Mouse (Mus musculus) effector memory CD4-positive, alpha-beta T cell, adult 5 months (primary cell): ENCODE results near the gene Slain1. TPM values are rescaled to one million over a fixed set of nuclear protein-coding genes. Genes with fewer than 3 reads are reported as not detected.

ENCODE experiments used
- polyA plus RNA-seq: library from polyadenylated mRNA; unstranded; fragments of 100-300 nt; shearing (Covaris generic); gene quantifications from one replicate; pipeline ENCODE4 v1.2.1, GENCODE M21; 2017

Slain1 gene
- polyA plus RNA-seq: 108 TPM

DNA sequence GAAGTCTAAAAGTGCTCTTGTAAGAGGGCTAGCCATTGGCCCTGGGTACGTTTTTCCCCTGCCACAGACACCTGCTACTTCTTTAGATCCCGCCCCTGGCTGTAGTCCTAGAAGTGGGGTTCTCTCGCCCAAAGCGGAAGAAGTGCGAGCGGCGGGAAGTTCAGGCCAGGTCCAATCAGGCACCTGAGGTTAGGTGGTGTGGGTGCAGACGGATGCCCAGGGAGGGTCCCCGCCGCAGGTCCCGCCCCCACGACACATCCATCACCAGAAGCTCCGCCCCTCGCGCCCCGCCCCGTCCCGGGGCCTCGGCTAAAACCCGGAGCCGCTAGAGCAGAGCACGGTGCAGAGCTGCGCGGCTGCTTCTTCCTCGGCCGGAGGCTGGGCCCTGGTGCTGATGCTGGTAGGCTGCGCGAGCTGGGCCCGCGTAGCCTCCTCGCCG is at the start of gene Slain1:
Slain1 (plus strand) TSS at position 333 of the 439 bp plus-strand sequence.

Other genes starting within 250 kb of the Slain1 start
- not detected for gene Scel, start 136.9 kb upstream of the Slain1 start, polyA plus RNA-seq
- gene Ednrb, start 194.2 kb downstream of the Slain1 start, polyA plus RNA-seq: not detected